Mouse (Mus musculus): ENCODE data around the gene Kcnk6.

Gene Kcnk6

DNA sequence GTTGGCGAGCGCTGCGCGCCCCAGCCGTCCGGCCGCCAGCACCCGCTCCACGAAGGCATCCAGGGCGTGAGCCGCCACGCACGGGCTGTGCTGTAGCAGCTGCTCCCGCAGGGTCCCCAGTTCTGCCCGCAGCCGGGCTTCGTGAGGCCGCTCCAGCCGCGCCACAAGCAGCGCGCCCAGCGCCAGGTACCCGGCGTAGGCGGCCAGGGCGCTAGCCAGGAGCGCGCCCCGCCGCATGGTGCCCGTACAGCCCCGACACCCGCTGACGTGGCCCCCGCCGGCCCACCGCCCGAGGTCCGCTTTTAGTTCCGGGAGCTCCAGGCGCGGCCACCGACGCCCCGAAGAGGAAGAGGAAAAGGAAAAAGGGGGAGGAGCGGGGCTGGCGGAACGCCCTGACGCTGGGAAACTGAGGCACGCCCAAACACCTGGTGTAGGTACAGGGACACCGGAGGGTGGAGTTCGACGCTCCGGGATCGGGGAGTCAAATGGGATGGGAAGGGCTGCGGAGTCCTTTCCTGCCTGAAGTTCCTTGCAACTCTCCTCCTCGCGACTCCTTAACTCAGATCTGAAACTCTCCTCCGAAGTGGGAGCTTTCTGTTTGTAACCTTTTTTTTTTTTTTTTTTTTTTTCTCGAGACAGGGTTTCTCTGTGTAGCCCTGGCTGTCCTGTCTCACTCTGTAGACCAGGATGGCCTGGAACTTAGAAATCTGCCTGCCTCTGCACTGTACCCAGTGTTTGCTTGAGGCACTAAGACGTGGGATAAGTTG, at the start of gene Kcnk6:
Gene Kcnk6 (minus strand): TSS at position 269 of the 767 bp plus-strand sequence.
- no peak for DNase-seq (ENCODE audit: low read depth, low spot score)

DNA sequence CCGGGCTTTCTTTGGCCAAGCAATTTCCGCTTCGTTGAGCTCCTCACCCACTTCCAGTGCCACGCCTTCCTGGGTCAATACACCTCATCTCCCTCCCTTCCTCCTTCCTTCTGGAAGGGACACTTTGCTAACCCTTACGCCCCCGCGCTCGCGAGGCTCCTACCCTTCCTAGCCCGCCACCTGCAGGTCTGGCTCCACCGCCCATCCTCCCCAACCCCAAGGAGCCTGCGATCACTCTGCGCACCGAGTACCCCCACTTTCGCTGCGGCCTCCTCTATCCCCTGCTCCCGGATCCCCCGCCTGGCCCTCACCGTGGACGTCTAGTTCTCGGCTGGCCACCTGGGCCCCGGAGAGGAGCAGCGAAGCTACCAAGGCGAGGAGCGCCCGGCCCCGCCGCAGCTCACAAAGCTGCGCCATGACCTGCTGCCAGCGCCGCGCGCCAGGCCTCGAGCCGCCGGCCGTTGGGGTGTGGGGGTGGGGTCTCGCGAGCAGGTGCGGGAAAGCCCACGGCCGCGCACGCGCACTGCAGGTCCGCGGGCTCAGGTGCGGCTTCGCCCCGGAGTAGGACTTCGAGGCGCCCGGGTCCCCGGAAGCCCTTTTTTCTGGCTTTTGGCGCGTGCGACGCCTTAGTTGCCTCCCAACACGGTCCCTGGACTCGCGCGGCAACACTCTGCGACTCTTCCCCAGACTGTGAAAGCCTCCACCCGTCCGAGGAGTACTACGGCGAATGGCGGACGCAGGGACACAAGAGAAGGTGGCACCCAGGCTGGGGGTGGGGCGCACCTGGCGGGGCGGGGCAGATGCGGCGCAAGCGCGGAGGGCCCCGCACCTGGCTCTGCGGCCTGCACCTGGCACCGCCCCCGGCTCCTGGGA, 49.1 kb upstream of the Kcnk6 start, which contains the start of gene Spint2:
Gene Spint2 (minus strand): TSS at position 712 of the 873 bp plus-strand sequence.
- no peak for DNase-seq (ENCODE audit: low read depth, low spot score)

DNA sequence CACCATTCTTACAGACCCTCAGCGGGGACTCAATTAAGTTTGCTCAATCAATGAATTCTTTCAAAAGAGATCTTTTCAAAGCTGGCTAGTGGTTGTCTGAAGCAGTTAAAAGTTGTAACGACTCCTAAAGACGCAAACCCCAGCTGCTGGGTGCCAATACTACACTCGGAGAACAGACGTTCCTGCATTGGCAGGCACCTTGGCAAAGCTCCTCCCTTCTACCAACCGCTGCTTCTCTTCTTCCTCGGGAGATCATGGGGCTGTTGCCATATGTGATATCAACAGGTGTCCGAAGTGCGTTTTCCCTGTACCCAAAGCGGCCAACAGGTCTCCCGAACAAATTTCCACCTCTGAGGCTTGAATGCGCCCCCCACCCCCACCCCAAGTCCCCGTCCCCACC, 48.5 kb upstream of the Kcnk6 start:
- DNase-seq (ENCODE audit: low read depth, low spot score): no peak

DNA sequence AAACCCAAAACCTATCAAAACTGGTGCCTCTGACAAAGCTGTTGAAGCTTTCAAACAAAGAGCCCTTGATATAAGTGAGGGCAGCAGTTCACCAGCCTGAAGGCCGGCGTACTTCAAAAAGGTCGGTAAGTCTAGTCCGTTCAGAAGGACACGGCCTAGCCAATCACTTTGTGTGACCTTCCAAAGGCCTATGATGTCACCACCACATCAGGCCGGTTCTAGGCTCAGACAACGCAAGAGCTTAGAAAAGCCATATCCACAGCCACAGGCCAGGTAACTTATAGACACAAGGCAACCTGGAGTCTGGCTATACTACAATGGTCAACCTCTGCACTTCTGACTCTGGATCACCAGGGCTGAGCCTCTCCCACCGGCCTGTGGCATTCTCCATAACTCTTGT, 47.6 kb upstream of the Kcnk6 start:
- no peak for DNase-seq (ENCODE audit: low read depth, low spot score)

DNA sequence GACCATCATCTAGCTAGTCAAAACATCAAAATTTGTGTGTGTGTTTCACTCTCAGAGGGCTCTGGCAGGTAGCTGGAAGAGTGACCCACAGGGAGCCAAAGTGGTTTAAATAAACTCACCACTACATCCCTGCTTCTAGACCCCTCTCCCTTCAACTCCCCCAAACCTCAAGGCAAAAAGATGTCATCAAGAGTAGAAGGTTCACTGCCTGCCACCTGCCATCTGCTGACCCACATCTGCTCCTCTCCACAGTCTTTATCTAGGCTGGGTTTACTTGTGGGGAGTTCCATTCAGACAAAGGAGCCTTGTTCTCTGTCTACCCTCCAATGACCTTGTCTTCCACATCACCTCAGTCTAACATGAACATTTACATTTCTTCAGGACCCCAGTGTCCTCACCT, 46.9 kb upstream of the Kcnk6 start:
- no peak for DNase-seq (ENCODE audit: low read depth, low spot score)

DNA sequence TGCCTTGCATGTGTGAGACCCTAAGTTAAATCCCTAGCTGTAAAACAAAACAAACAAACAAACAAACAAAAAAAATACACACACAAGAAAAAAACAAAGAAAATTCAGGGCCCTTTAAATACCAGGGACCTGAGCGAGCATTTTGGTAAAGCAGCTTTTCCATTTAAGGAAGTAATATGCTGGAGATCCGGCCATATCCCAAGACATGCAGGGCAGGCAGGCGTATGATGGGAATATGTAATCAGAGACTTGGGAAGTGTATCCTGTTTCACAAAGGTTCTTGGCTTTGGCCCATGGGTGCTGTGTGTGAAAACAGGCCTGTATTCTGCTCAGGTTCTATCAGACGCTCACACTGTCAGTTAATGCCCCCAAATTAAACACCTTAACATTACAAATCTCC, 45.2 kb upstream of the Kcnk6 start:
- no peak for DNase-seq (ENCODE audit: low read depth, low spot score)

DNA sequence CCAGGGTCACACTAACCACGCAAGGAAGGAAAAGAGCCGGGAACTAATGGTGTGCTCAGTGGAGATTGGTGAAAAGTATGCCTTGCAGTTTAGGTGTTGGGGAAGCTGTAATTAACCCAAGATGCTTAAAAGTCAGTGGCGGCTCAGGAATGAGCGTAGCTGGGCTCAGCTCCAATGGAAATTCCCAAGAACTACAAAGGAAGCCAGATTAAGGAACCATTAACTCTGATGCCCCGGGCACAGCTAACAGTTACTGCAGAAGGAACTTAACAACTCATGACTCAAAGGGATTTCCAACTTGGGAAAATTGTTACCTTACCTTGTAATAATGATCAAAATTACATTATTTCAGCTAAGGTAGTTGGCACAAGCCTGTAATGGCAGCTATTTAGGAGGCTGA, 44.4 kb upstream of the Kcnk6 start:
- no peak for DNase-seq (ENCODE audit: low read depth, low spot score)

DNA sequence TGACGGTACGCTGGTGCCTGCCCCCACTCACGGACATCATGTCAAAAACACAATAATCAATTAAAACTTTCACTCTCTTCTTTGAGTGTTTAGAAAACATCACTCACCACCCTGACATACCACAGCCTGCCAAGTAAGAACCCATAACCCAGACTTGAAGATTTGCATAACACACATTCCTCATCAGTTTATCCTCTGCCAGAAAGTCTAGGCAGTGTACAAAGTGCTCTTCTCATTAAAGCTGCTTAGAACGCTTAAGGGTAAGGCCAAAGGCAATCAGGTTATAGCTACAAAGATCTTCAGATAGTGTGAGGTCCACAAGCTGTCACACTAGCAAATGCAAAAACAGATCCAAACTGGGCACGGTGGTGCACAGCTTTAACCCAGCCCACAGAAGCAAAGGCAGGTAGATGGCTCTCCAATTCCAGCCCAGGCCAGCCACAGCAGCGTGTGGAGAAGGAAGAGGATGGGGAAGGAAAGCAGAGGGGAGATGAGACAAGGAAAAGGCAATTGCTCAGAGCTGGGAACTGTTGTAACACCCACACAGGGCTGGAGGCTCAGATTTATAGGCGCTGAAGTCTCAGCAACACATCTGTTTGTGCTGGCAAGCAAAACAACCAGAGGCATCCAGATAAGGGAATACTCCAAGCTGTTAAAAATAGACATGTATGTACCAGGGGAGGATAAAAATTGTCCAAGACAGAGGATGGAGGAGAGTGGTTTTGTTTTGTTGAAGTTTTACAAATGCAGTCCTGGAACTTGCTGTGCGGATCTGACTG, 39.6 kb upstream of the Kcnk6 start:
- DNase-seq (ENCODE audit: low read depth, low spot score): no peak

DNA sequence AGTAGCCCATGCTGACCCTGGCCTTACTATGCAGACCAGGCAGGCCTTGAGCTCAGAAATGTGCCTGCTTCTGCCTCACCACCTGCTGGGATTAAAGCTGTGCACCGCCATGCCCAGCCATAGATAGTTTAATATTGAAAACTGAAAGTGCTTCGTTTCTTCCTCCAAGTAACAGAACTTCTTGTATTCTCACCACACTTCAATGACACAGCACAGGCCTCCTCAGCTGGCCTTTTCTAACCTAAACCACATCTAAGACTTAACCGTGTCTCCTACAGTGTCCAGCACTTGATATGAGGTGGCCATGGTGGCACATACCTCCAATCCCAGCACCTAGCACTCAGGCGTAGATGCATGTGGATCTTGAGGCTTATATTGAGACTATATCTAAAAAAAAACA, 38.1 kb upstream of the Kcnk6 start:
- no peak for DNase-seq (ENCODE audit: low read depth, low spot score)

DNA sequence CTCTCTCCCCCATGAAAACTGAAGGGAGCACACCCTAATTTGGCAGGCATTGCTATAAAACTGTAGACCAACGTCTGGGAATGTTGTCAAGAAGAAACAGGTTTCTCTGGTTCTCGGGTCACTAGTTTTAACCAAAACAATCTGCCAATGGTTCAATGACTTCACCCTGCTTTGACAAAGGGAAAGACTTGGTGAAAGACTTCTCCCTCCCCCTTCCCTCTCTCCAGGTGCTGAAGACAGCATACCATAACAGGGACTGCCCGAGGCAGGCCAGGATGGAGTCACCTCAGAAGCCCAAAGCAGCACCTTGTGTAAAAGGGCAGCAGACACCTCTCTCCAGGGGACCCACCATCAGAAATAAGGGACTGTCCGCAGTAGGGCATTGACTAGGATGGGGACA, 34.6 kb upstream of the Kcnk6 start:
- DNase-seq (ENCODE audit: low read depth, low spot score): no peak

DNA sequence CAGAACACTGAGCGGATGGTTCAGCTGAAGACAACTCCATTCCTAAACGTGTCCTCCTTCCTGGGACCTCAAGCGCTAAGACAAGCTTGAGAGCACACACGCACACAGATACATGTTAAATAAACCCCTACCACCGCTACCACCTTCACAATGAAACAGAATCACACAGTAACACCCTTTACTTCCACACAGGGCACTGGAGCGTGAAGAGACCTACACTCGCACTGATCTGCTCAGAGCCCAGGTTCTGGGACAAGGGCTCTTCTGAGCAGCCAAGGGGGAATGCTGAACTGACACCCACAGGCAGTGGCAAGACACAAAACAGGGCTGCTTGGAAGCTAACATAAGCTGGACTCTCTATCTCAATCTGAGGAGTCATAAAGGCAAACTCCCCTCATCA, 33.3 kb upstream of the Kcnk6 start:
- DNase-seq (ENCODE audit: low read depth, low spot score): no peak

DNA sequence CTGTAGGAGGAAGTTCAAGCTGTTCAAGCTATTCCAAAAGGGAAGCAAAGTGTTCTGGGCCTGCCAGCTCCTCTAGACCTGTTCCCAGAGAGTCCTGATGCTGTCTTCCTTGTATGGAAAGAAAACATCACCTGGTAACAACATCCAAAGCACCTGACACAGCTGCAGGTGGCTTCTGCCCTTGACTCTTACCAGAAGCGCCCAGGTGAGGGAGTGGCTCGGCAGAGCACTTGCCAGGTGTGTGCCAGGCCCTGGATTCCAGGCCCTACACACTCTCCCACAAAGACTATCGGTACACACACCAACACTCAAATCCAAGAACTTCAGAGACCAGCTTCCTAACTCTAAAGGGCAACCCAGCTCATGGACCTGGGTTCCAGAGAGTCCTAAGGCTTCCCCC, 31.5 kb upstream of the Kcnk6 start:
- DNase-seq (ENCODE audit: low read depth, low spot score): no peak

DNA sequence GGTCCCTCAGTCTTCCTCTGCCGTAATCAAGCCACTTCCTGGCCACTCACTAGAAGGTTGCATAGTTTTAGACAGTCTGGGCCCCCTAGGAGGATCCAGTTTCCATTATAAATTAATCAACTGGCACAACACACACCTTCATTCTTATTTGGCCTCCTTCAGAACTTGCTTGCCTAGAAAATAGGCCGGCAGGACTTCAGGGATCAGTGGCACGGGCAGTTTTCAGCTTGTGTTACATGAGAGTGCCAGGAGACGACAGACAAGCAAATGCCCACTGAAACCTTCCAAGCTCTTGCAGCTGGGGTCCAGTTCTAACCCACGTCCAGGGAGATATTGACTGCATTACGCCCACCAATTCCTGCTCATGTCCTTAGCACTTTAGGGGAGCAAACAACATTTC, 29.8 kb upstream of the Kcnk6 start:
- no peak for DNase-seq (ENCODE audit: low read depth, low spot score)

DNA sequence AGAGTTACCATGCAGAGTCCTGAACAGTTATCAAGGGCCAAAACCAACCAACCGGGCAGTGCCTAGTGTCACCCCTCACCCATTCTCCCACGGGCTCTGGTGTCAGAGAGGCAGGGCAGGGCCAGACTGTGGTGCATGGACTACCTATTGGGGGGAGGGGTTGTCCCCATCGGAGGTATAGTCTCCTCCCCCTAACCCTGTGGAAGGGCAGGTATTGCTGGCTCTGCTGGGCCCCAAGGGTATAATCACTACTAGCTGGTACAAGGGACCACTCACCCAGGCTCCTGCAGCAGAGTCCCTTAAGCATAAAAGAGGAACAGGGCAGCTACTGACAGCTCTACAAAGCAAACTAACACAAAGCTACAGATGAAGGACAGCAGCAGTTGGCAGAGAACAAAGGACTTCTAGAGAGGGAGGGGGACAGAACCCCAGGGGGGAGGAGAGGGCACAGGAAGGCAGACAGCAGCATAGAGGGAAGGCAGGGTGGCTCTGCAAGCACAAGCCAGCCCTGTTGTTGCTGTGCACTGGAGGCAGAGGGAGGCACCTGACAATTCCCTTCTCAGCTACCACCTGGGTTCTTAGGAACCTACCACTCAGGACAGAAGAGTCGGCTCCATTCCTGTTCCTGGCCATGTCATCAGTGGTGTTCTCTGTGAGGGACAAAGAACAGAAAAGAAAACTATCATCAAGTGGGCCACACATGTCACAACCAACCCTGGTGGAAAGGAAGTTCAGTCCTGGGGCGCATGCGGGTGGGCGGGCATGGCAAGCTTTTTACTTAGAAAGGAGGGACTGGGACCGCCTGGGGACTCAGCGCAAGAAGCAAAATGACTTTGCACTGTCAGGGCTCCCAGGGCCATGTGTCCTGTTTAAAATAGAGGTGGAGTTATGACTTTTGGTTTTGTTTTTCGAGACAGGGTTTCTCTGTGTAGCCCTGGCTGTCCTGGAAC, 27.7 kb upstream of the Kcnk6 start:
- DNase-seq (ENCODE audit: low read depth, low spot score): no peak

DNA sequence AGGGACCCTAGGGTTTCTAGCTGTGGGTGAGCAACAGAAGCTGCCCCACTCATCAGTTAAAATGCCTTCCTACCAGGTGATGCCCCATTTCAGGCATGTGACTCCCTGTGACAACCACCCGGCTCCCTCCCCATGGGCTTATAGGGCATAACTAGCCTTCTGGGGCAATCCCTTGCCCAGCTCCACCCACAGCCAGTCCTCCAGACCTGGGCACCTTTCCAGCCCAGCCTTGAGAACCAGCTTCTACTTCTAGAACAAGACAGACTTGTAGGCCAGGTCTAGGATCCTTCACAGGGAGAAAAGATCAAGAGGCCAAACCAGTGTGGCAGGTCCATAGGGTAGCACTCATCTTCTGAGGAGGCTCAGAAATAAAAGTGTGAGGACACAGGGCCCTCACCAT, 25.1 kb upstream of the Kcnk6 start:
- no peak for DNase-seq (ENCODE audit: low read depth, low spot score)

DNA sequence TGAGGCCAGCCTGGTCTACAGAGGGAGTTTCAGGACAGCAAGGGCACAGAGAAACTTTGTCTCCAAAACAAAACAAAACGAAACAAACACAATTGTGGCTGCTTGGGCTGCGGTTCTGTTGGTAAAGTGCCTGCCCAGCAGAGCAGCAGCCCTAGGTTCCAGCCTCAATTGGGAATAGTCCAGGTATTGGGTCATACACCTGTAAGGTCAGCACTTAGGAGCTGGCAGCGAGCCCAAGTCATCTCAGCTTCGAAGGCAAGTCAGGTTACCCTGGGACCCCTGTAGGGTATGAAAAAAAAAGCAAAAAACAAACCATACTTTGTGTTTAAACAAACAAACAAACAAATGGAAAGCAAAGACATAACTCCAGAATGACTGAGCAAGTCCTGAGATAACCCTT, 23.6 kb upstream of the Kcnk6 start:
- DNase-seq (ENCODE audit: low read depth, low spot score): no peak

DNA sequence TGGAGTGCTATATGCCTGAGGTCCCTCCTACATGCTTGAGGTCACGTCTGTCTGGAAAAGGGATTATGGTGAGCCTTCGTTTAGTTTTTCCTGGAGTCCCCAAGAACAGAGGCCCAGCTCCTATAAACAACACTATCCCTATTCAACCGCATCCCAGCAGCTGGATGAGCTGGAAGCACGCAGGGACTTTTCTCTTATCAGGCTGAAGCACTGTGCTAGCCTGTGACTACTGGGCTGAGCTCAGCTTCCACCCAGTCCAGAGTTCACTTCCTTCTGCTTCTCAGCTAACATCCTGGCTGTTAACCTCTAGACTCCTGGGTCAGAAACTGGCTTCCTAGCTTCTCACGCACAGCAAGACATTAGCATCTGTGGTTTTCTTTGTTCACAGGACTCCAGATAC, 21.5 kb upstream of the Kcnk6 start:
- DNase-seq (ENCODE audit: low read depth, low spot score): no peak

DNA sequence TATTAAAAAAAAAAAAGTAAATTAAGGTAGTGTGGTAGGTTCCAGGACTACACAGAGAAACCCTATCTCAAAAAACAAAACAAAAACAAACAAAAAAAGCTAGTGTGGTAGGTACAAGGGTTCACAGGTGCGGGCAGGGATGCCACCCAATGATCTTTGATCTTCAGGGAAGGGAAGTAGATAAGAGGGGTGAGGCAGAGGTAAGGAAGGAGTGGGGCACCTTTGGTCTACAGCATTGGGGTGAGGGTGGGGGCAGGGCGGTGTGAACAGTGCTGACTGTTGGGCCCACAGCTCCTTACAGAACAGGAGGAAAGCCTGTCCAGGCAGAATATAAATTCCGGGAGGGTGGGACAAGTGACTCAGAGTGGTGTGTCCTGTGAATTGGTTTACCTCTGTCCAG, 18.9 kb upstream of the Kcnk6 start:
- DNase-seq (ENCODE audit: low read depth, low spot score): no peak

DNA sequence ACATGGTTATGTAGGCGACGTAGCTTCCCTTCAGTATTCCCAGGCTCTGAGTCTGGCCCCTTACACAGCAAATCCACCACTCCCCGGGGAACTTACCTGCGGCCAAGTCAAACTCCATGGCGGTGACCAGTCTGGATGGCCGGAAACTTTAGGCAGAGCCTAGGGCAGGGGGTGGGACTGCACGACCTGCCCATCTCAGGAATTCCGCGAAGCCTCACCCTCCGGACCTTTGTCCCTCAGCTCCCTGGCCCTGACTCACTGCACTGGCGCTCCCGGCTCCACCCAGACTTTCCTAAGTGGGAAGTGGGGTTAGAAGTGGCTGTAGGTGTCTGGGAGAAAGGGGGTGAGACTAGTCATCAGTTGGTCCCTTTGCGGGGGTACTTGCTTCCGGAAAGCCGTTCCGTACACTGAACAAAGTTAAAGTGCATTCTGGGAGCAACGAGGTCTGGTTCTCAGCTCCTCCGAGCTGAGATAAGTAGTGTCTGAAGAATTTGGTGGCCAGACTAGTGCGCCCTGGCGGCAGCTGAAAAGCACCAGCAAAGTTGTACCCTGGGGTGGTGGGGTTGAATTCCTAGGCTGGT, 16.0 kb upstream of the Kcnk6 start, which contains the start of gene 2200002D01Rik:
Gene 2200002D01Rik (minus strand): TSS at position 206 of the 581 bp plus-strand sequence.
- DNase-seq (ENCODE audit: low read depth, low spot score): no peak

DNA sequence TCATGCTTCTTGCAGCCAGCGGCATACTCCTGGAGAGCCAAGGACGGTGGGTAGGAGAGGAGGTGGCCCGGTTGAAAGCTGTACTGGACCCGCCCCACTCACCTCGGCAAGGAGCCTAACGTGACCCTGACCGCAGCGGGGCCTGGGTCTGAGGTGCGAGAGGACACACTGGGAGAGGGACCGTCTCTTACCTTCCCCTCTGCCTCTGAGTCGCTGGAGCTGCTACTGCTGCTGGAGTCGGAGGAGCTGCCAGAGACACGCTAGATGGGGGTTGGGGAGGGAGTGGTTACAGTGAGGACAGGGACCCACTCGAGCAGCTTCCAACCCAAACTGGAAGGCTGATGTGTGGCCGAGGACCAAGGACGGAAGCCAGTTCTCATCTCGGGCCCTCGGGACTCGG, 15.4 kb upstream of the Kcnk6 start:
- DNase-seq (ENCODE audit: low read depth, low spot score): no peak

DNA sequence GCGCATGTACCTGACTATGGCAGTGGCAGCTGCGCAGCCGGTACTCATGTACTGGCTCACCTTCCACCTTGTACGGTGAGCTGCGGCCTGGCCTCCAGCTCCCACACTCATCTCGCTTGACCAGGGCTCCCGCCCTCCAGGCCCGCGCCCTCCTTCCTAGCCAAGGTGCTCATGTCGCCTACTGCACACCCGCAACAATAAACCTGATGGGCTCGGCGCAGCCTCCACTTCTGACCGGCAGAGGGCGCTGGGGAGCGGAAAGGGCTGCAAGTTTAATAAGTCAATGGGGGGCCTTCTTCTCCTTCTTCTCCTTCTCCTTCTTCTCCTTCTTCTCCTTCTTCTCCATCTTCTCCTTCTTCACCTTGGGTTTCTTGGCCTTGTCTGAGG, 15.0 kb upstream of the Kcnk6 start:
- peak; percentile 48 for DNase-seq (ENCODE audit: low read depth, low spot score)

Data from skeletal muscle tissue, adult 2 months (tissue).